Mouse (Mus musculus): ENCODE measurements around the gene Psmd13. TPM values are rescaled to one million over a fixed set of nuclear protein-coding genes. Genes with fewer than 3 reads are reported as not detected.
A peak's percentile ranks its signal among the peaks of the same experiment; 100 is the strongest.

Psmd13 gene
- polyA plus RNA-seq, 1 experiment from 2014 or later = 348 TPM

- WGBS = 88% methylated on average over 10 of the region's 10 CpGs
- no peak overlapping the region for H3K27ac ChIP-seq (replicated peaks)
- no peak overlapping the region for H3K4me3 ChIP-seq
- H3K4me1 ChIP-seq = peaks cover 3% of the 10 kb centered on the region; the same call in 1 of the 2 replicates
- DNase-seq (ENCODE audit: low spot score) = no peak
- no peaks in the 10 kb centered on the region for H3K9me3 ChIP-seq (replicated peaks)
- peaks cover 28% of the 10 kb centered on the region; the same call in 1 of the 2 replicates for H3K27me3 ChIP-seq (ENCODE audit: low read depth, poor library complexity, severe bottlenecking)
- H3K36me3 ChIP-seq = peaks cover 5% of the 10 kb centered on the region
These were observed 35.1 kb upstream of the Psmd13 start for GRCm38 (mm10) chr7:140846676-140847075.

- Histone ChIP-seq H3K4me3 (no peak within 1 kb of the TSS), H3K27ac (replicated peaks) (no peak within 1 kb of the TSS), H3K36me3 (peaks cover 18% of the 10 kb centered on the region), H3K4me1 (peaks cover 3% of the 10 kb centered on the region; the same call in 1 of the 2 replicates), H3K27me3 (ENCODE audit: low read depth, poor library complexity, severe bottlenecking) (peaks cover 15% of the 10 kb centered on the region; the same call in 1 of the 2 replicates), H3K9me3 (replicated peaks) (no peaks in the 10 kb centered on the region)
- no peak for DNase-seq (ENCODE audit: low spot score)
- WGBS = 75% methylated on average over 11 of the region's 11 CpGs
These were observed 33.8 kb upstream of the Psmd13 start, which contains the start of gene Odf3 for GRCm38 (mm10) chr7:140847755-140848580. TSS of gene Odf3 (plus strand) at chr7:140847805.

GRCm38 (mm10) chr7:140848591-140848990, 33.2 kb upstream of the Psmd13 start:
- WGBS = 90% methylated on average over 10 of the region's 10 CpGs
- Histone ChIP-seq H3K9me3 (replicated peaks) (no peaks in the 10 kb centered on the region), H3K27ac (replicated peaks) (no peak overlapping the region), H3K4me1 (peaks cover 3% of the 10 kb centered on the region; the same call in 1 of the 2 replicates), H3K27me3 (ENCODE audit: low read depth, poor library complexity, severe bottlenecking) (peaks cover 9% of the 10 kb centered on the region; the same call in 1 of the 2 replicates), H3K36me3 (peaks cover 24% of the 10 kb centered on the region), H3K4me3 (no peak overlapping the region)
- DNase-seq (ENCODE audit: low spot score) = no peak

GRCm38 (mm10) chr7:140851916-140852315, 29.9 kb upstream of the Psmd13 start:
- Histone ChIP-seq H3K36me3 (peaks cover 38% of the 10 kb centered on the region), H3K4me1 (peaks cover 15% of the 10 kb centered on the region), H3K27me3 (ENCODE audit: low read depth, poor library complexity, severe bottlenecking) (no peaks in the 10 kb centered on the region), H3K4me3 (no peak overlapping the region), H3K9me3 (replicated peaks) (no peaks in the 10 kb centered on the region), H3K27ac (replicated peaks) (no peak overlapping the region)
- 98% methylated on average over 4 of the region's 4 CpGs for WGBS
- no peak for DNase-seq (ENCODE audit: low spot score)

- Histone ChIP-seq H3K36me3 (peaks cover 40% of the 10 kb centered on the region), H3K4me1 (peaks cover 27% of the 10 kb centered on the region), H3K27me3 (ENCODE audit: low read depth, poor library complexity, severe bottlenecking) (no peaks in the 10 kb centered on the region), H3K27ac (replicated peaks) (no peak overlapping the region), H3K9me3 (replicated peaks) (no peaks in the 10 kb centered on the region), H3K4me3 (no peak overlapping the region)
- DNase-seq (ENCODE audit: low spot score) = no peak
- WGBS = 86% methylated on average over 9 of the region's 9 CpGs
These were observed 28.4 kb upstream of the Psmd13 start for GRCm38 (mm10) chr7:140853386-140853785.

- WGBS = 95% methylated on average over 18 of the region's 18 CpGs
- H3K4me1 ChIP-seq = peaks cover 35% of the 10 kb centered on the region
- H3K27me3 ChIP-seq (ENCODE audit: low read depth, poor library complexity, severe bottlenecking) = no peaks in the 10 kb centered on the region
- H3K36me3 ChIP-seq = peaks cover 51% of the 10 kb centered on the region
- no peak overlapping the region; the same call in 1 of the 2 replicates for H3K4me3 ChIP-seq
- no peak for DNase-seq (ENCODE audit: low spot score)
- no peaks in the 10 kb centered on the region for H3K9me3 ChIP-seq (replicated peaks)
- no peak overlapping the region for H3K27ac ChIP-seq (replicated peaks)
These were observed 27.3 kb upstream of the Psmd13 start for GRCm38 (mm10) chr7:140854483-140854882.

GRCm38 (mm10) chr7:140855181-140855580, 26.6 kb upstream of the Psmd13 start:
- Histone ChIP-seq H3K27me3 (ENCODE audit: low read depth, poor library complexity, severe bottlenecking) (no peaks in the 10 kb centered on the region), H3K9me3 (replicated peaks) (no peaks in the 10 kb centered on the region), H3K4me3 (peak overlapping the region; percentile 90), H3K36me3 (peaks cover 58% of the 10 kb centered on the region), H3K4me1 (peaks cover 37% of the 10 kb centered on the region), H3K27ac (replicated peaks) (peak overlapping the region; percentile 90; the same call in 1 of the 2 replicates)
- 80% methylated on average over 9 of the region's 9 CpGs for WGBS
- DNase-seq (ENCODE audit: low spot score) = no peak

- peaks cover 68% of the 10 kb centered on the region for H3K36me3 ChIP-seq
These were observed 25.6 kb upstream of the Psmd13 start, which contains the start of gene Gm45785 for GRCm38 (mm10) chr7:140855860-140856784. TSS of gene Gm45785 (minus strand) at chr7:140856331.

GRCm38 (mm10) chr7:140856785-140857549, 24.8 kb upstream of the Psmd13 start, which contains the start of gene Ric8a:
TSS of gene Ric8a (plus strand) at chr7:140856957.
- H3K4me1 ChIP-seq = peaks cover 37% of the 10 kb centered on the region
- no peaks in the 10 kb centered on the region for H3K9me3 ChIP-seq (replicated peaks)
- DNase-seq (ENCODE audit: low spot score) = peak; percentile 82
- H3K27me3 ChIP-seq (ENCODE audit: low read depth, poor library complexity, severe bottlenecking) = no peaks in the 10 kb centered on the region
- H3K27ac ChIP-seq (replicated peaks) = peak within 1 kb of the TSS; percentile 90
- peak within 1 kb of the TSS; percentile 90 for H3K4me3 ChIP-seq
- peaks cover 69% of the 10 kb centered on the region for H3K36me3 ChIP-seq
- WGBS = under 1% methylated on average over 50 of the region's 50 CpGs

More at GRCm38 (mm10) chr7:140855860-140856784, 25.6 kb upstream of the Psmd13 start, which contains the start of gene Gm45785:
- 1% methylated on average over 51 of the region's 51 CpGs for WGBS
- Histone ChIP-seq H3K4me3 (peak within 1 kb of the TSS; percentile 90), H3K27me3 (ENCODE audit: low read depth, poor library complexity, severe bottlenecking) (no peaks in the 10 kb centered on the region), H3K27ac (replicated peaks) (peak within 1 kb of the TSS; percentile 90), H3K4me1 (peaks cover 37% of the 10 kb centered on the region), H3K9me3 (replicated peaks) (no peaks in the 10 kb centered on the region)
- DNase-seq (ENCODE audit: low spot score) = peak; percentile 91

GRCm38 (mm10) chr7:140857550-140858505, 23.9 kb upstream of the Psmd13 start, which contains the start of gene Bet1l:
TSS of gene Bet1l (minus strand) at chr7:140857577.
- Histone ChIP-seq H3K4me1 (peaks cover 37% of the 10 kb centered on the region), H3K27me3 (ENCODE audit: low read depth, poor library complexity, severe bottlenecking) (no peaks in the 10 kb centered on the region), H3K9me3 (replicated peaks) (no peaks in the 10 kb centered on the region), H3K4me3 (peak within 1 kb of the TSS; percentile 90), H3K27ac (replicated peaks) (peak within 1 kb of the TSS; percentile 90), H3K36me3 (peaks cover 69% of the 10 kb centered on the region)
- 43% methylated on average over 40 of the region's 40 CpGs for WGBS
- no peak for DNase-seq (ENCODE audit: low spot score)

GRCm38 (mm10) chr7:140858746-140859145, 23.0 kb upstream of the Psmd13 start:
- Histone ChIP-seq H3K4me1 (peaks cover 37% of the 10 kb centered on the region), H3K9me3 (replicated peaks) (no peaks in the 10 kb centered on the region), H3K36me3 (peaks cover 69% of the 10 kb centered on the region), H3K4me3 (peak overlapping the region; percentile 90), H3K27me3 (ENCODE audit: low read depth, poor library complexity, severe bottlenecking) (no peaks in the 10 kb centered on the region), H3K27ac (replicated peaks) (peak overlapping the region; percentile 90; the same call in 1 of the 2 replicates)
- 94% methylated on average over 8 of the region's 8 CpGs for WGBS
- DNase-seq (ENCODE audit: low spot score) = no peak
